Mouse (Mus musculus) lung, adult 2 months (tissue): ENCODE results near the gene Dusp15.

Source experiments
- CTCF ChIP-seq: fragments of 200-500 bp; IDR thresholded peaks from 2 replicates; pipeline ENCODE4 v1.5.1; 2011; ENCODE audit warnings: mild to moderate bottlenecking, low read length, control low read depth; ENCODE audit not compliant: insufficient read depth
- POLR2A ChIP-seq: fragments of 200-500 bp; IDR thresholded peaks from 2 replicates; pipeline ENCODE4 v1.6.1; 2011; ENCODE audit warnings: low read depth, mild to moderate bottlenecking, control low read depth, low read length, borderline replicate concordance; ENCODE audit errors: extremely low read depth

- peak; percentile 82 for TF ChIP-seq CTCF
- no peak for TF ChIP-seq POLR2A
Observed at GRCm38 (mm10) chr2:152914310-152915120, 37.0 kb downstream of the Dusp15 start.
